Mouse (Mus musculus): ENCODE measurements around the gene Top2a.
A peak's percentile ranks its signal among the peaks of the same experiment; 100 is the strongest.

- TF ChIP-seq POLR2A (IDR thresholded peaks at IDR 0.05; ENCODE audit: low read depth, low read length) (no peak), CTCF (IDR thresholded peaks at IDR 0.05; ENCODE audit: borderline replicate concordance, insufficient read depth, low read length) (peak; percentile 62)
Observed at GRCm38 (mm10) chr11:99039782-99040181, 15.8 kb upstream of the Top2a start.
